Mouse (Mus musculus) liver (tissue): ENCODE results near the gene Twnk.
A peak's percentile ranks its signal among the peaks of the same experiment; 100 is the strongest.

ENCODE experiments used
- DNase-seq: peaks from one replicate; pipeline ENCODE4 v3.0.0-alpha.2; 2020; ENCODE audit warnings: mixed read lengths

The Twnk gene

GRCm38 (mm10) chr19:45005444-45005843 lies at the start of gene Twnk:
Gene Twnk (plus strand): TSS chr19:45005663.
- peak; percentile 84 for DNase-seq

DNA sequence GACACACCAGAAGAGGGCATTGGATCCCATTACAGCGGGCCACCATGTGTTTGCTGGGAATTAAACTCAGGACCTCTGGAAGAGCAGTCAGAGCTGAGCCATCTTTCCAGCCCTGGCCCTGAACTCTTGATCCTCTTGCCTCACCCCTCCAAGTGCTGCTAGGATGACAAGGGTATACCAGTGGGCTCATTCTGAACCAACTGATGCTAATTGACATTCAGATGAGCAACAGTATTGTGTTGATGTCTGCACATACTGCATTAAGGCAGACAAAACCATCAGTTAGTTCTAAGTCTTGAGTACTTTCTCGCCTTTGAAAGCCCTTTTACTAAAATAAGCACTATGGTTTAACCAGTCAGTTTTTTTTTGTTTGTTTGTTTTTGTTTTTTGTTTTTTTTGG lies 45.8 kb upstream of the Twnk start:
- no peak for DNase-seq

GRCm38 (mm10) chr19:44965978-44966377 lies 39.5 kb upstream of the Twnk start:
- DNase-seq = no peak

DNA sequence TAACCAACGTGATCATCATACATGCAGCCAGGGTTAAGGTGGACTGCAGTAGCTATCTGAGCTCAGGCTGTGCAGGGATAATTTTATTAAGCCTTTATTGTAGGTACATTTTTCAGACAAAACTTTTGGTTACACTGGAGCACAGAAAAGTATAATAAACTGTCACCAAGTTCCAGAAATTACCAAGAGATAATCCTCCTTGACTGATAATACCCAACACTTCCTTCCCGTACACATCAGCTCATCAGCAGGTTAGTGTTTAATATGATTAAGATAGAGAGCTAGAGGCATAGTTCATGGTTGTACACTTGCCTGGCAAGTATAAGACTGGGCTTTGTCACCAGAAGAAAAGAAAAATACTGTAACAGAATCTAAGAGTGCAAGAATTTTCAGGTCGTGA lies 37.1 kb upstream of the Twnk start:
- DNase-seq = no peak

DNA sequence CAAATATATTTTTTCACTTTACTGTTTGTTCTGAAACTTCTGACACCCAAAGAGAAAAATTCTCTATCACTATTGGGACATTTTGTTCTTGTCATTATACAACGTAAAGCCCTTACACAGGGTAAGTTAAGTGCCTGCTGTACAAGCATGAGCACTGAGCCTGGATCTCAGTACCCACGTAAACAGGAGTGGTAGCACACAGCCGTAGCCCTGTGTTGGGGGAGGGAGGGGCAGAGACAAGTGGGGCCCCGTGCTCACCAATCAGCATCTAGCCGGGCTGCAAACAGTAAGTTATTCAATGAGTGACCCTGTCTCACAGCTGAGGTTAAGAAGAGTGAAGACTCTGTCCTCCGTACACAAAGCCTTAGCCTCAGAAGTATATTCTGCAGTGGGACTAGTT lies 28.8 kb upstream of the Twnk start:
- no peak for DNase-seq

- no peak for DNase-seq
Measured at GRCm38 (mm10) chr19:44977148-44977547, 28.3 kb upstream of the Twnk start.

GRCm38 (mm10) chr19:44980787-44981186 lies 24.7 kb upstream of the Twnk start:
- DNase-seq = no peak

DNA sequence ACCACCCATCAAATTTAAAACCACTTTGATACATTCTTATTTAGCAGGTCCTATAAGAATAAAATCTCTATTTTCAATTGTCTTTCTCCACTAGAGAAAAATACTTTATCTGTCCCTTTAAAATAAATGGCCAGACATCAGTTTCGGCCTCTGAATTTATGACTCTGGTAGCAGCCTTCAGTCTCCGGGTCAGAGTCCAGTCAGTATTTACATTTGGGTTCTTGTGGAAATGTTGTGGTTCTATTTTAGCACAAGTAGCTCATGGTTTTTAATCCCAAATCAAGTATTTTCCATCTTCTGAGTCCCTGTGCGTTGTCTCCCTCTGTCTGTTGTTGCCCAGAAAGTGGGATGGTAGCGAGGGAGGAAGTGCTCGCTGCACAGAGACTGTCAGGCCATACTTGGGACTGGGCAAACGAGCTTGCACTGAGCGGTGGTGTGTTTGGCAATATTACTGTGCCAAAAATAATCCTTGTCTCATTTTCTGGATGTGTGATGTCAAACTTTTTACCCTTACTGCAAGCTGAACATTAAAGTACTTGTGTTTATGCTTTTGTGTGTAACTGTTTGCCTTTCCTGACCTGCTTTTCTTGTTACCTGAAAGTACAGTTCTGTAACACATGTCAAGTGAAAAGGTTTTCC lies 22.9 kb upstream of the Twnk start:
- no peak for DNase-seq

- DNase-seq = no peak
Measured at GRCm38 (mm10) chr19:44983366-44983765, 22.1 kb upstream of the Twnk start.

DNA sequence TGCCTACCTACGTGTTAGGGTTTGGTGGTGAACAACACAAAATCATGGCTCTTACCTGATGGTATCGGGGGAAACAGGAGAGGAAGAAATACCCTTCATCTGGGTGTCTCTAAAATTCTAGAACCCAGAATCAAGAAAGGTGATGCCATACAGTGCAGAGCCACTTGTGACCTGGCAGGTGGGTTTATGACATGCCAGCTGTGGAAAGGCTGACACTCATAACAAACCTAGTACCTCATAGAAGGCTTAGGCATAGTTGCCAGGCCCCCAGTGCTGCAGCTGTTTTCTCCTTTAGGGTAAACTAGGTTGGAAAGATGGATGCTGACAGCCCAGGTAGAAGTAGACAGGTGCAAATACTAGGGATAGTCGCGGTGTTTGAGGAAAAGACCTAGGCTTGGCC lies 21.0 kb upstream of the Twnk start:
- no peak for DNase-seq

DNA sequence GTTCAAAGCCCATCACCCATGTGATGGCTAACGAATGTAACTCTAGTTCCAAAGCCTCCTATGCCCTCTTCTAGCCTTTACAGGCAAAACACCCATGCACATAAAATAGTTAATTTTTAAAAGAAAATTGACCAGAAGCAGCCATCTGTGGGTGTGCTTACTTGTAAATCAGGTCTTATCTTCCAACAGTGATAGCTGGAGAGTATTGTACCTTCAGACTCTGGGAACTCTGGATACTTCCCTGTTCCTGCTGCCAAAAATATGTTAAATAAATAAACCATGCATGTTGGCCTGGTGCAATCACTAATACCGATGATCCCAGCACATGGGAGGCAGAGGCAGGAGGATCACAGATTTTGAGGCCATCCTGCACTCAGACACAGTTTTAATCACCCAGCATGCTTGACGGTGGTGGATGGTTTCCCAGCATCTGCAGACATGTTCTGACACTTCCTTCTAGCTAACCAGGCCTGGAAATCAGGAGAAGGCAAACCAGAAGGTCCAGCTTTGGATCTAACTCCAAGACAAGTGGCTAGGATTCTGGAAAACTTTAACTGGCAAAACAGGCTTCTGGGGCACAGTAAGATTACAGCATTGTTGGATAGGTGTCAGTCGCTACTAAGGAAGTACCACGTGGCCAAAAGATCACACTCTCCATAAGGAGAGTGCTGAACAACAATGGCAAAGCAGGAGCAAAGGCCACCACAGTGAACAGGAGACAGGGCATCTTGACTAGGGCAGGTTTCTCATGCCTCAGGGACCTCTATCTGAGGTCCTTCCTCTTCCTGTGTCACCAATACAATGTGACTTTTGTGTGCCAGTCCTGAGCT lies 20.1 kb upstream of the Twnk start:
- DNase-seq = no peak

GRCm38 (mm10) chr19:44987004-44987403 lies 18.5 kb upstream of the Twnk start:
- DNase-seq = no peak

DNA sequence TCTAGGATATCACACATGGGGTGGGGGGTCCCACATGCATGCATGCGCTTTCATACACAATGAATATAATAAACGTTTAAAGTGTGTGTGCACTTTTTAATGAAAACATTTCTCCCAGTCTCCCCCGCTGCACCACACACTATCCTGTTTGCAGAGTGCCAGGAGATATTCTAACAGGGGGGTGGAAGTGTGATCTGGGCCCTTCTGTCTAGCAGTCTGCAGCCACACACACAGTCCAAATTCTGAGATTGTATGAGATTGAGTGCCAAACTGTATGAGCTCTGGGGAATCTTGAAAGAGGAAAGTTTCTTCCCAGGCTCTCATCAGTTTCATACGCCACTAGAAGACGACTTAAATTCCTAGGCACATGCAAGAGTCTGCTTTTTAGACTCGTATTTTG lies 17.6 kb upstream of the Twnk start:
- DNase-seq = no peak

- DNase-seq = no peak
Measured at GRCm38 (mm10) chr19:44988321-44988720, 17.1 kb upstream of the Twnk start.

- peak; percentile 51 for DNase-seq
Measured at GRCm38 (mm10) chr19:44988831-44989566, 16.5 kb upstream of the Twnk start, which contains the start of gene Sema4g. Gene Sema4g (plus strand): TSS chr19:44989101.

- DNase-seq = peak; percentile 33
Measured at GRCm38 (mm10) chr19:44989567-44990495, 15.6 kb upstream of the Twnk start.

GRCm38 (mm10) chr19:44991031-44991430 lies 14.4 kb upstream of the Twnk start:
- DNase-seq = no peak

DNA sequence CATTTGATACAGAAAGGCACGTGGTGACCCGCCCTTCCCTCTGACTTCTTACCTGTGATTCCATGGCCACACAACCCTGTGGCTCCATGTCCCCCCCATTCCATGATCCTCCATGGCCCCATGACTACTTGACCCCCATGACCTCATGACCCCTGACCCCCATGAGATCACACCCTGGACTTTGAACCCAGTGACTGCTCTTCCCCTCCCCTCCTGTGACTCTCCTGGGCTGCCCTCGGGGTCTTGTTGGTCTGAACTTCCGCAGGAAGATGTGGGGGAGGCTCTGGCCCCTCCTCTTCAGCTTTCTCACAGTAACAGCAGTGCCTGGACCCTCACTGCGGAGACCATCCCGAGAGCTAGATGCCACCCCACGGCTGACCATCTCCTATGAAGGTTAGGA lies 13.2 kb upstream of the Twnk start:
- no peak for DNase-seq

- DNase-seq = no peak
Measured at GRCm38 (mm10) chr19:44992712-44993111, 12.8 kb upstream of the Twnk start.

GRCm38 (mm10) chr19:44997786-44998185 lies 7.7 kb upstream of the Twnk start:
- no peak for DNase-seq

GRCm38 (mm10) chr19:44999647-45000046 lies 5.8 kb upstream of the Twnk start:
- no peak for DNase-seq

DNA sequence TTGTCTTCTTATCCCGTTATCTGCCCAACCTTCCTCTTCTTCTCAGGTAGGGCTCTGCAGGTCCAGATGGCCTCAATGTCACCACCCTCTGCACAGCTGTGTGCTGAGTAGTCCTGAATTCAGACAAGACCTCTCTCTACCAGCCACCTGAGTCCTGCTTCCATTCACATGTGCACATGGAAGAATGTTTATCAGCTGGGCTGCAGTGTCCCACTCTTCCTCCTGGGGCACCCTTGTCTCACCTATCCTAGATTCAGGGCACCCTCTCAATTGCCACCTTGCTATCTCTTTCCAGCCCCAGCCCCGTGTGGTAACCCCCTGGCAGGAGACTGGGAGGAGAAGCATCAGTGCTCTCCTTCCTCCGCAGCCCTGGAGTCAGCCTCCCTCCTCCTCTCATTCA lies 3.2 kb upstream of the Twnk start:
- DNase-seq = no peak
